Mouse (Mus musculus) fibroblast of lung, adult 2 months (primary cell): ENCODE measurements around the gene Gm7173.

ENCODE experiments used
- DNase-seq: peaks from one replicate; pipeline ENCODE4 v3.0.0-alpha.2; 2011; ENCODE audit warnings: low read depth

The Gm7173 gene

GRCm38 (mm10) chrX:79516977-79517645, at the start of gene Gm7173:
Gene Gm7173, minus strand, starts transcription at chrX:79517285.
- DNase-seq, result no peak

GRCm38 (mm10) chrX:79517646-79518016, 546 bp upstream of the Gm7173 start:
- no peak for DNase-seq

GRCm38 (mm10) chrX:79316790-79317189, 200.3 kb downstream of the Gm7173 start:
- no peak for DNase-seq
